Mouse (Mus musculus): ENCODE measurements at regions not wholly inside any gene's neighbourhood (a gene's known extent, or its start where the extent isn't known, plus 50 kb on each side); places are given as distances from the start of the nearest gene placed in this dataset.

- Histone ChIP-seq H3K27ac (ENCODE audit: insufficient read depth, low read depth, low read length) (no peak overlapping the region), H3K36me3 (ENCODE audit: control insufficient read depth, insufficient read depth, low read length) (no peaks in the 10 kb centered on the region), H3K4me3 (ENCODE audit: insufficient read depth, low read depth, low read length) (no peak overlapping the region), H3K4me1 (ENCODE audit: control insufficient read depth, insufficient read depth, low read length) (no peaks in the 10 kb centered on the region), H3K27me3 (replicated peaks; ENCODE audit: control insufficient read depth, insufficient read depth, low read length) (no peaks in the 10 kb centered on the region)
- no peak for DNase-seq
- 89% methylated on average over 6 of the region's 6 CpGs for WGBS
- no peak for TF ChIP-seq POLR2A (IDR thresholded peaks at IDR 0.05; ENCODE audit: low read depth, low read length)
- no peak for TF ChIP-seq CTCF (conservative IDR thresholded peaks at IDR 0.05; ENCODE audit: insufficient read depth, insufficient read length, low read depth, low read length)
Observed at GRCm38 (mm10) chr2:131674872-131675271, 112.8 kb upstream of the Adra1d start.

- WGBS, result 57% methylated on average over 3 of the region's 3 CpGs
- Histone ChIP-seq H3K4me1 (ENCODE audit: control insufficient read depth, insufficient read depth, low read length) (no peaks in the 10 kb centered on the region), H3K27ac (ENCODE audit: insufficient read depth, low read depth, low read length) (no peak overlapping the region), H3K27me3 (replicated peaks; ENCODE audit: control insufficient read depth, insufficient read depth, low read length) (no peaks in the 10 kb centered on the region), H3K36me3 (ENCODE audit: control insufficient read depth, insufficient read depth, low read length) (no peaks in the 10 kb centered on the region), H3K4me3 (ENCODE audit: insufficient read depth, low read depth, low read length) (no peak overlapping the region)
- TF ChIP-seq CTCF (conservative IDR thresholded peaks at IDR 0.05; ENCODE audit: insufficient read depth, insufficient read length, low read depth, low read length) (no peak), POLR2A (IDR thresholded peaks at IDR 0.05; ENCODE audit: low read depth, low read length) (no peak)
- no peak for DNase-seq
Observed at GRCm38 (mm10) chr2:131673351-131673750, 111.3 kb upstream of the Adra1d start.

- H3K27ac ChIP-seq (ENCODE audit: insufficient read depth, low read depth, low read length), result no peak overlapping the region
- no peak for TF ChIP-seq CTCF (conservative IDR thresholded peaks at IDR 0.05; ENCODE audit: insufficient read depth, insufficient read length, low read depth, low read length)
- no peak for TF ChIP-seq POLR2A (IDR thresholded peaks at IDR 0.05; ENCODE audit: low read depth, low read length)
- no peak for DNase-seq
- no peaks in the 10 kb centered on the region for H3K27me3 ChIP-seq (replicated peaks; ENCODE audit: control insufficient read depth, insufficient read depth, low read length)
- 94% methylated on average over 1 of the region's 1 CpGs for WGBS
- H3K36me3 ChIP-seq (ENCODE audit: control insufficient read depth, insufficient read depth, low read length), result no peaks in the 10 kb centered on the region
- no peaks in the 10 kb centered on the region for H3K4me1 ChIP-seq (ENCODE audit: control insufficient read depth, insufficient read depth, low read length)
- H3K4me3 ChIP-seq (ENCODE audit: insufficient read depth, low read depth, low read length), result no peak overlapping the region
Observed at GRCm38 (mm10) chr2:131672646-131673045, 110.6 kb upstream of the Adra1d start.

- no peaks in the 10 kb centered on the region for H3K27me3 ChIP-seq (replicated peaks; ENCODE audit: control insufficient read depth, insufficient read depth, low read length)
- 51% methylated on average over 1 of the region's 1 CpGs for WGBS
- H3K27ac ChIP-seq (ENCODE audit: insufficient read depth, low read depth, low read length), result no peak overlapping the region
- H3K4me3 ChIP-seq (ENCODE audit: insufficient read depth, low read depth, low read length), result no peak overlapping the region
- H3K36me3 ChIP-seq (ENCODE audit: control insufficient read depth, insufficient read depth, low read length), result no peaks in the 10 kb centered on the region
- H3K4me1 ChIP-seq (ENCODE audit: control insufficient read depth, insufficient read depth, low read length), result no peaks in the 10 kb centered on the region
- TF ChIP-seq CTCF (conservative IDR thresholded peaks at IDR 0.05; ENCODE audit: insufficient read depth, insufficient read length, low read depth, low read length) (no peak), POLR2A (IDR thresholded peaks at IDR 0.05; ENCODE audit: low read depth, low read length) (no peak)
- DNase-seq, result no peak
Observed at GRCm38 (mm10) chr2:131672223-131672622, 110.1 kb upstream of the Adra1d start.

GRCm38 (mm10) chr2:131670876-131671275 is 108.8 kb upstream of the Adra1d start:
- no peaks in the 10 kb centered on the region for H3K4me1 ChIP-seq (ENCODE audit: control insufficient read depth, insufficient read depth, low read length)
- H3K4me3 ChIP-seq (ENCODE audit: insufficient read depth, low read depth, low read length), result no peak overlapping the region
- no peaks in the 10 kb centered on the region for H3K36me3 ChIP-seq (ENCODE audit: control insufficient read depth, insufficient read depth, low read length)
- TF ChIP-seq POLR2A (IDR thresholded peaks at IDR 0.05; ENCODE audit: low read depth, low read length) (no peak), CTCF (conservative IDR thresholded peaks at IDR 0.05; ENCODE audit: insufficient read depth, insufficient read length, low read depth, low read length) (no peak)
- no peak for DNase-seq
- H3K27me3 ChIP-seq (replicated peaks; ENCODE audit: control insufficient read depth, insufficient read depth, low read length), result no peaks in the 10 kb centered on the region
- no peak overlapping the region for H3K27ac ChIP-seq (ENCODE audit: insufficient read depth, low read depth, low read length)

- DNase-seq, result no peak
- H3K27ac ChIP-seq (ENCODE audit: insufficient read depth, low read depth, low read length), result no peak overlapping the region
- TF ChIP-seq POLR2A (IDR thresholded peaks at IDR 0.05; ENCODE audit: low read depth, low read length), result no peak
- TF ChIP-seq CTCF (conservative IDR thresholded peaks at IDR 0.05; ENCODE audit: insufficient read depth, insufficient read length, low read depth, low read length), result no peak
- H3K27me3 ChIP-seq (replicated peaks; ENCODE audit: control insufficient read depth, insufficient read depth, low read length), result no peaks in the 10 kb centered on the region
- H3K36me3 ChIP-seq (ENCODE audit: control insufficient read depth, insufficient read depth, low read length), result no peaks in the 10 kb centered on the region
- 90% methylated on average over 2 of the region's 2 CpGs for WGBS
- H3K4me3 ChIP-seq (ENCODE audit: insufficient read depth, low read depth, low read length), result no peak overlapping the region
- H3K4me1 ChIP-seq (ENCODE audit: control insufficient read depth, insufficient read depth, low read length), result no peaks in the 10 kb centered on the region
Observed at GRCm38 (mm10) chr2:131667874-131668273, 105.8 kb upstream of the Adra1d start.

- Histone ChIP-seq H3K36me3 (ENCODE audit: control insufficient read depth, insufficient read depth, low read length) (no peaks in the 10 kb centered on the region), H3K4me1 (ENCODE audit: control insufficient read depth, insufficient read depth, low read length) (no peaks in the 10 kb centered on the region), H3K4me3 (ENCODE audit: insufficient read depth, low read depth, low read length) (no peak overlapping the region), H3K27ac (ENCODE audit: insufficient read depth, low read depth, low read length) (no peak overlapping the region), H3K27me3 (replicated peaks; ENCODE audit: control insufficient read depth, insufficient read depth, low read length) (no peaks in the 10 kb centered on the region)
- WGBS, result 65% methylated on average over 3 of the region's 3 CpGs
- DNase-seq, result no peak
- TF ChIP-seq POLR2A (IDR thresholded peaks at IDR 0.05; ENCODE audit: low read depth, low read length) (no peak), CTCF (conservative IDR thresholded peaks at IDR 0.05; ENCODE audit: insufficient read depth, insufficient read length, low read depth, low read length) (no peak)
Observed at GRCm38 (mm10) chr2:131666841-131667364, 104.8 kb upstream of the Adra1d start.
